Mouse (Mus musculus): ENCODE data around the gene Glrx5. TPM values are rescaled to one million over a fixed set of nuclear protein-coding genes. Genes with fewer than 3 reads are reported as not detected.
A peak's percentile ranks its signal among the peaks of the same experiment; 100 is the strongest.

Glrx5 gene
- total RNA-seq, 2 experiments from 2014 or later = 159 to 254 TPM

DNA sequence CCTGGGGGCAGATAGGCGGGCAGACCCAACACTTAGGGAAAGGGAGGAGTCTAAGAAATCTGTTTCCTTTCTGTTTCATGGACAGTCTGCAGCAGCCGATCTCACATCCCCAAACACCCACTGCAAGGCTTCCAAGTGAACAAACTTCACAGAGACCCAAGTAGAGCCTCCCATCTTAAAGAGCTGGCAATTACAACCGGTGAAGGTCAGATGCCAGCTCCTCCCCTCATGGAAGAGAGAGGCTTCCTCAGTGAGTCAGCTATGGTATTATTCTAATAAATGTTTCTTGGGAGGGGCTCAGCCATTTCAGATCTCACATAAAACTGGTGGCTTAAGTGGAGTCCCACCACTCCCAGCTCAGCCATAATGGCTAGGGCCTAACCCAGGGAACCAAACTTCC lies 28.8 kb upstream of the Glrx5 start:
- peak; percentile 18 to 35 for DNase-seq

DNA sequence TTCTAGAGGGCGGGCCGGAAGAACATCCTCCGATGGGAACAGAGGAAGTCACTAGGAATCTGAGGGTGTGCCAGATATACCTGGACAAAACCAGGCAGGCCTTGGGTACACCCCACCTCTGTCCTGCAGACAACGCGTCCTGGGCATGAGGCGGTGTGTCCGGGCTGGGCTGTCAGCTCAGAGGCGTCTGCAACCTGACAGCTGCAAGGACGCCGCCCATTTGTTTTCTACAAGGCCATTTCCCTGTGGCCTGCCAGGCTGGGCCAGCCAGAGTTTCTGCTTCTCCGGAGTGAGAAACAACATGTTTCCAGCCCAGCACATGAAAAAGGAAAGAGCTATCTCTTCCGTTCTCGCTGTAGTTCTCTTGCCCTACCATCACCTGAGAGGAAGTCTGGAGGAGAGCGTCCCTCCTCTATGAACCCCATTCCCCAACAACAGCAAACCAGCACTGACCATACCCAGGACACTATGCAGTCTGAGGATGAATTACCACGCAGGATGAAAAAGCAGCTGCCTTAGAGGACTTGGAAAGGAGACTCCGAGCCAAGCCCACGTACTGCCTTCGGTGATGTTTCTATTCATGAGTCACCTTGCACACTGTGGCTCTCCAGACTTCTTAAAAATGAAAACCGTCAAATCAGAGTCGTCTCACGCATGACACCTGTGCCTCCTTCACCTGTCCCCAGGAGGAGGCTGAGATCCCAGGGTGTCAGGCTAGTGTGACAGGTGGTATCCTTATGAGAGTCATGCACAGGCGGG lies 27.4 kb upstream of the Glrx5 start:
- DNase-seq = peak; percentile 73 to 75

DNA sequence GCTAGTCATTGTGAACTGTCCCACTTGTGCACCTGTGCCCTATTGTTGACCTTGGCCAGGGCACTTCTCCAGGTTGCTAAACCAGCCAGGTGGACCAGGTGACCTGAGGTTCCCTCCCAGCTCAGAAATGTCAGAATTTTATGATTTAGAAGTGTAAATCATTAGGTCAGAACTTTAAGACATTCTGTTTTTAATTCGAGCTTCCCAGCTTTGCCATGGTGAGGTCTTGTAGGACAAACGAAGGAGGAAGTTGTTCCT lies 26.8 kb upstream of the Glrx5 start:
- no peak for DNase-seq

DNA sequence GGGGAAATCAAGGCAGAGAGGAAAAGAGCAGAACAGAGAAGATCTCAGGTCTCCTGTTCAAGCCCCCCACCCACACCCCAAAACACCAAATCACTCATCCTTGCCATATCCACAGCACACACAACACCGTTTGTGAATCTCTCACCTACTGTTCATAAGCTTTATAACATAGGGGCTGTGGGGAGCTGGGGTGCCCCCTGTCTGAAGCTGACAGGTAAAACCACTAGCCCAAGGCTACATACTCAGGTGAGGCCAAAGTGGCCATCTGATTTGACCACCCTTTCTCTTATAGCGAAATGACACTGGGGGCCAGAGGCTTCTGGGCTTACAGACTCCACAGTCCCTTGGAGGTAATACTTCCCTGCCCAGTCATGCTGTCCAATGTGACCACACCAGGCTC lies 24.3 kb upstream of the Glrx5 start:
- DNase-seq = no peak

DNA sequence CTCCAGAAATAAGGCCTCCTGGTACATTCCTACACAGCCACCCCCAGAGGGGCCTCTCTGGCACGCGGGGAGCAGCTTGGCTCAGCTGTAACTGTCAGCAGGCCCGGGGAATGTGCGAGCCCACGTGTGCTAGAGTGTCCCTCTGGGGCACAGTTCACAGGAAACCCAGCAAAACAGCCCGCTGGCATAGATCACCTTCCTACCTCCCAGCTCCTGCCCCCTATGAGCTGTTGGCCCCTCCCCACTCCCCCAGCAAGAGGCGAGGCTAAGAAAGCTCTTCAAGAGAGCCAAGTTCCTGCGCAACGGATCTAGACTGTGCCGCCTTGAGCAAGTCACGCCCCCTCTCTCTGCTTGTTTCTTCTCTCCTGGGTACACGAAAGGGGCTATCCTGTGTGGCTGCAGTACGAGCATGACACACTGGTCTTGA lies 23.7 kb upstream of the Glrx5 start:
- peak; percentile 53 to 70 for DNase-seq

DNA sequence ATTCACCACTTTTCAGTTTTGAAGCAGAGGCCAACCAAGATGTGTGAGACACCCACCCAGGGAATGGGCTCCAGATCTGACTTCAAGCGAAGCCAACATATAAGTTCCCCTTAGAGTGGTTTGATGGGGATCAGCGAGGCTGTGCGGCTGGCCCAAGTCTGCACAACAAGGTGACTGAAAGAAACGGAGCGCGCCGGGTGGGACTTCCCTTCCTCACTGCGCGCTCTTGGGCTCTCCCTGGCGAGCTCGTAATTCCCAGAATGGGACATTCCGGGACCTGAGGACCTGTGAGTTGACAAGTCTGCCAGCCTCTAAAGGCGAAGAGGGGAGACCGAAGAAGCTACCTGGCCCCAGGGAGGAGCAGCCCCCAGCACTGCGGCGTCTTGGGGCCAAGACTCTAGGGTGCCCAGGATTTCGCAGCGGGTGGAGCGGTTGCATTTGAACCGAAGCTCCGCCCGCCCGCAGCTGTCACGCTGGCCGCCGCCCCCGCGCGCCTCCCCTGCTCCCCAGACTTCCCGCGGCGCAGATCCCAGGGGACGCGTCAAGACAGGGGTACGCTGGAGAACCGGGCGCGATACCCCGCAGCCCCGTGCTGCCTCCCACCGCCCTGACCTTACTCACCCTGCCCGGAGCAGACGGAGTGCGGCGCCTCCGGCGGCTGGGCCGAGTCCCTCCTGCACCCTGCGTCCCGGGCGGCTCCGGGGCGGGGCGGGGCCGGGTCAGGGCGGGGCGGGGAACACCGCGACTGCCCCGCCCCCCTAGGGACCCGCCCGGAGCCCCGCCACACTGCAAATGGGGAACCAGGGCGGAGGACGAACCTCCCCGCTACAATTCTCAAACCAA lies 22.9 kb upstream of the Glrx5 start, which contains the start of gene Syne3:
Gene Syne3 (minus strand): TSS at position 440 of the 843 bp plus-strand sequence.
- DNase-seq = peak; percentile 83 to 90

DNA sequence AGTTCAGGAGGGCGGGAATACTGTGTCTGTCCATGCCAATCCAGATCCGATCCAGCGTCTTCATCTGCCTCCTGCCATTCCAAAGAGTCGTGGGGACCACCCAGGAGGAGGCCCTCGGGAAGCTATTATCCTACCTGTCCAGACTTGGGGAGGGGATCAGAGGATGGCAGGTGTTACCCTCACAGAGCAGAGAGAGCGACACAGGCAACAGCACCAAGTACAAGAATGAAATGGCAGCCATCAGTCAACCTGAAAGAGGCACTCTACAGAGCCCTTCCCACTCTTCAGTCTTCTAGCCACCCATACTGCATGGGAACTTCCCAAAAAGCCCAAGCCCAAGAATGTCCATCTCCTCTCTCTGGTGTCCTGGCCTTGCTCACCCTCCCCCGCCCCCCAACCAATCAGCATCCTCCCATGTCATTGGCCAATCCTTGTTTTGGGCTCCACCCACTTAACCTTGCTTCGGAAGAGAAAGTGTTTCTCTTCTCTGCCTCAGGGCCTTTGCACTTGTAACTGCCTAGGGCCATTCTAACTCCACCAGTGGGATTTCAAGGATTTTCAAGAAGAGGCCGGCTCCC lies 22.2 kb upstream of the Glrx5 start:
- no peak for DNase-seq

DNA sequence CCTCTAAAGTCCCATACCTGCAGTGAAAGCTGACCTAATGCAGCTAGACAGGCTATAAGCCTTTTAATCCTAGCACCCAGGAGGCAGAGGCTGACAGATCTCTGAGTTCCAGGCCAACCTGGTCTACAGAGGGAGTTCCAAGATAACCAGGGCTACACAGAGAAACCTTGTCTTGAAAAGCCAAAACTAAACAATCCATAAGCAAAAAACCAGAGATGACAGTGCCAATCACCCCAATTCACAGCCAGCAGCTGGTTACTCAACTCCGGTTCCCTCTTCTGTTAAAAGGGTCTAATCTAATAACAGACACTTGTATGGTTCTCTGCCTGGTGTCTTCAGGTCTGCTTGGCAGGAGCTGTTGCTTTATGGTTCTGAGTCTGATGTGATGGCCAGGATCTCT lies 20.9 kb upstream of the Glrx5 start:
- DNase-seq = no peak

DNA sequence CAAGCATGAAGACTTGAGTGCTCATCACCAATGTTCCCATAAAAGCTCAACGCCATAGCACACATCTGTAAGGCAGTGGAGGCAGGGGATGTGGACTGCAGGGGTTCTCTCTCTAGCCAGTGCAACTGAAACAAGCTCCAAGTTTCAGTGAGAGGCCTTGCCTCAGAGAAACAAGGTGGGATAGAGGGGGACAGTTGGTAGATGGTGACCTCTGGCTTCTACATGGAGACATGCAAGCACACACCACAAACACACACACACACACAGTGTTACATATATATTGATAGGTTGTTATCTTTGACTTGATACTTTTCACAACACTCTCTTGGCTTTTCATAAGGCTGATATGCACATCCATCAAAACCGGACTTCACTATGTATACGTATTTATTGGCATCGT lies 20.2 kb upstream of the Glrx5 start:
- no peak for DNase-seq

DNA sequence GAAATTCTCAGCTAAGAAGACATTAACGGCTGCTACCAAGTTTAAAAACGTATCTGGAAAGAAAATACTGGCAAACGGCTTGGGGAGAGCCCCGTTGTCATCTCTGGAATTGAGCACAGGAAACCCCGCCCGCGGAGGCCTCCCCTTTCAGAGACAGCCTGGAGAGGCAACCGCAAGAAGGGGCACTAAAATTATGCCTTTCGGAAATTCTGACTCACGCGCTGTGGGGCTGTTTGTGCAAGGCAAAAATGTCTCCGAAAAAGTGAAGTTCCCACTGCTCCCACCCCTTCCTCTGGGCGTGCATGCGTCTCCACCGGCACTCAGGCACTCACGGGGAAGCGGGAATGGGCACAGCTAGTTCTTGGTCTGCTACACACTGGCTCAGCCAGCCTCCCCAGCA lies 19.4 kb upstream of the Glrx5 start:
- DNase-seq = peak; percentile 75 to 83

DNA sequence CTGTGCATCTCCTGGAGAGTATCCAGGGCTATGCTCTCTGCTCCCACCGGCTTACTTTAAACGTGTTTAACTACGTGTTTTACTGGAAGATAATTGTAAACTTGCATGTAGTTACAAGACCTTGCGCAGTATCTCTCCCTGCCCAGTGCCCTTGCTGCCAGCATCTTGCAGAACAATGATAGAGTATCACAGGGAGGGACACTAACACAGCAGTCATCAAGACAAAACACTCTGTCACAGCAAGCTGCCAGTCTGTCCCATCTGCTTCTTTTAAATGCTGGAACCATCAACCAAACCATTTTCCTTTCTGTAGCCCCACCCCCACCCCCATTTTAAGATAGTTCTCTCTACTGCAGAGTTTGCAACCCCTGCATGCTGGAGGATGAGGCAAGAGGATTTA lies 16.3 kb upstream of the Glrx5 start:
- DNase-seq = no peak

DNA sequence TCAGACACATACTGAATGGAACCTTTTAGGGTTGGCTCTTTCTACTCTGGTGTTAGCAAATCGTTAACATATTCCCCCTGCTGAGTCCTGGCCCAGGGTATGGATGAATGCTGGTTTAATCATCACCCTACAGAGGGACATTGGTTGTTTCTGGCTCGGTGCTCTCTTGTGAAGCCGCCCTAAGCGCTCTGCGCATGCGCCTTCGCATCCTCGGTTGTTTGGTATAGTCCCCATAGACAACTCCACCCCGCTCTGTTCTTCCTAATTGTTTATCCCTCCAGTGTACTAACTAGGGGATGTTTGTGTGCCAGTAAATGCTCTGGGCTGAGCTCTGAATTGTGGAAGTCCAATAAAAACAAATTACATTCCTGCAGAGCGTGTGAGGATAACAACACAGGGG lies 15.8 kb upstream of the Glrx5 start:
- no peak for DNase-seq

DNA sequence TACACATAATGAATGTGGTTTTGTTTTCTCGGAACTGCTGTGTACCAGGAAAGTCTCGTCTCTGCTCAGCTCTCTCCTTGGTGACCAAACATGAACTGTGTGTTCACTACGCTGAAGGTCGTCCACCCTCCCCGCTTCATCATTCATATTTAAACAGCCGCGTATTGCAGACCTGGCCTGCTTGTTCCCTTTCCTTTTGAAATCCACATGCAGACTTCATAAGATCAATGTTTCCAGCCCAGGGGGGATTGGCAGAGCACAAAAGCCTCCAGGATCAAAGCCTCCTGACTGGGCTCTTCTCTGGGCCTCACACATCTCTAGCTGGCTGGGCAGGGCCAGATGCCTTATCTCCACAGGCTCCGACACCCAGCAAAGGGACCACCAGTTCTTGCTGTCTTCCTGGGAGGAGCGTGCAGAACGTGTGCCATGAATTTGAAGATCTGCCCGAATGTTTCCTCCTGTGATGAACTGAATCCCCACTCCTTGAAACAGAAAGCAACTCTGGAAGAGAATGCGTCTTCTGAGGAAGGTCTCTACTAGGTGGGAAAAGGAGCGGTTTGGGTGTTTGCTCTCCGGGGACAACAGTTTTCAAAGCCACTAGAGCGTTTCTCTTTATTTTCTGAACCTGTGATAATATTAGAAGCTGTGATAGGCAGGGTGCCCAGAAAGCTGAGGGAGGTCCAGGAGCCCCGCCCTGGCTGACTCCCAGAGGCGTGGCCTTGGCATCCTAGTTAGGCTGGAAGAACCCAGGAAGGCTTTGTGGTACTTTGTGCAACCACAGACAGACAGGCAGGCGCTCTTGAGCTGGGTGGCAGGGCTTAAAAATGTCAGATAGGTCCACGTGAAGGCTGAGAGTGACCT lies 12.9 kb upstream of the Glrx5 start:
- peak; percentile 89 to 90 for DNase-seq

DNA sequence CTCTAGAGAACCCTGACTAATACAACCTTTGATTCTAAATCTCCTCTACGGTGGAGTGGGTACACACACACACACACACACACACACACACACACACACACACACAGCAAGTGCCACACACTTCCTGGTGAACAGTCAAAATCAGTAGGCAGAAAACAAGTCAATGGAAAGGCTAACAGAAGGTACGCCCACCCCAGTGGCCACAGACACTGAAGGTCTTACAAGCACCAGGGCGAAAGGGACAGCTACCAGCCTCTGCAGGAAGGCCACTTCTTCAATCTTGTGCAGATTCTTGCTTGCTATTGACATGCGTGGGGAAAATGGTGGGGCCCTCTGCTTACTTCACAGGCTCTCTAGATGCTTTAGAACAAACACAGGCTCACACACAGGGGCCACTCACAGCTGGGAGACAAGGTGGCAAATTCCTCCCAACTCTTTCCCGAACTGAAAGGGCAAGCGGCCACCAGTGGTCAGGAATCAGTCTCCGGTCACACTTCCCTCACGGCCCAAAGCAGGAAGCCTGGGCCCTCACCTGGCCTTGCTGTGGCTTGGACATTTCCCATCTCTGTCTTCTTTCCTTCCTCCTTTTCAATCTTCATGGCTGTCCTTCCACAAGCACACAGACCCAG lies 10.9 kb upstream of the Glrx5 start:
- DNase-seq = no peak

DNA sequence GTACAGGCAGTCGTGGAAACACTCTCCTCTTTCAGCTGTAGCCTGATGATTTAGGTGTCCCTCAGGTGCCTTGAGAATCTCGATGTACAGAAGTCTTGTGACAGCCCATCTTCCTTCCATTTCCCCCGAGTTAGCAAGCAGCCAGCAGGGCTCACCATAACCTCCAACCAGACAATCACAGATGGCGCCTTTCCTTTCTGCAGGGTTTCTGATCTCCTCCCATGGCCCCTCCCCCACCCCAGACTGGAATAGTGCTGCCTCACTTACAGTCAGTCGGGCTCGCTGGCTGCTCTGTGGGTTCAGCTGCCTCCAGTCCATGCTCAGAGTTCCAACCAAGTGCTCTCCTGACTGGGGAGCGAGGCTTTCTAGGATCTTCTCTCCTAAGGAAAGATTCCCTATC lies 10.3 kb upstream of the Glrx5 start:
- no peak for DNase-seq

DNA sequence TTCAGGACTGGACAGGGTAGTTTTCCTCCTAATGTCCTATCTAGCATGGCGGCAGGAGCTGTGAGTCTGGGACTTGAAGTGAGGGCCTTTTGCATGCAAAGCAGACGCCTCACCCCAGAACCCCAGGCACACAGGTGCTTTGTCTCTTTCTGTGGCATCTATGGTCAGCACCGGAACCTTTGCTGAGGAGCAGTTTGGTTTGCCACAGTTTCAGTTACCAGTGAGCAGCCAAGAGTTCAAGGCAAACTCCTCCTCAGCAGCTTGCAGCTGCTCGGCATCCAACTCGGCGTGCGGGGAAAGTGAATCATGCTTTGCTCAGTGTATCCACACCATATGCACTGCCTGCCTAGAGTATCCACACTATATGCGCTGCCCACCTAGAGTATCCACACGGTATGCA lies 9.7 kb upstream of the Glrx5 start:
- no peak for DNase-seq

DNA sequence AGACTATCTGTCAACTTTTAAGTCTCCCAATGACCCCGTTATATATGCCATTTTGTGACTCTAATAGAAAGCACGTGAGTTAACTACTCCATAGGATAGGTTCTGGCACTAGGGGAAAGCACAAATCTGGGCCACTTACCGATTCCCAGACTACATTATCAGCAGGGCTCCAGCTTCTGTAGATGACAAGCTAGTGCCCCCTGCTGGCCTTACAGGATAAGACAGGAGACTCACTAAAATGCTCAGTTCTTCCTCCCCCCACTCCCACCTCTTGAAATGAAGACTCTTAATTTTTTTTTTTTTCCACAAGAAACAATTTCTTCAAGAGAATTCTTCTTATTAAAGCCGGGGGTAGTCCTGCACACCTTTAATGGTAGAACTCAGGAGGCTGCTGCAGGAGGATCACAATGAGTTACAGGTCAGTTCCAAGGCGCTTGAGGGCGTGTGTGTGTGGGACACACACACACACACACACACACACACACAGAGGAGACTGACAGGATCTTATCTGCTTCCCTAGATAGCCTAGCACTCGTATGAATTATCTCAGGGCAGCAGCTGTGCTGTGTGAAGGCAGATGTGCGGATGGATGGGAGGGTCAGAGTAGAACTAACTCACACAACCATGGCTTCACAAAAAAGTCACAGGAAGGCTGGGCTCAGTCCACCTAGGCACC lies 7.1 kb upstream of the Glrx5 start:
- peak; percentile 76 to 82 for DNase-seq

DNA sequence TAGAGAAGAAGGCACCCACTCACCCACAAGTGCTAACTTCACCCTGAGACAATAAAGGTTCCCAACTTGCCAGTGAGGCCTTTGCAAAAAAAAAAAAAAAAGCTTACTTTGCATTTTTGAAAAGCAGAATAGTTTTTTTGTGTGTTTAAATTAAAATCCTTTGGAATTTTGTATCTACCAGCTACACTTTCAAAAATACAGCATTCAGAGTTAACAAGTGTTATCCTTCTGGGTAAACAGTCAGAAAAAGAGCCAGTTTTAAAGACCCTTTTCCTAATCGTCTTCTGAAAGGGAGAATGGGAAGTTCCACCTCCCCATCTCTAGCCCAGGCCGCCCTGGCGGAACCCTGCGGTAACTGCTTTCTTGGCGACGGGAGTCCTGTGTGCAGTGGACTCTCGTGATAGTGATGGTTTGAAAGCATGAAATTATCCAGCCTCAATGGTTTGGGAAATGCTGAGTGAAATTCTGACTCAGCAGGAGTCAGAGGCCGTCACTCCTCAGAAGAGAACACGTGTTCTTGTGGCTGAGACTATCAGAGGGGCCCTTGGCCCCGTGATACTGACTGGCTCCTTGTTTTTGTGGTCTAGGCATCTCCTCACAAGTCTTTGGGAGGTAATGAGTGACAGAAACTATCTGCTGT lies 6.4 kb upstream of the Glrx5 start:
- no peak for DNase-seq

DNA sequence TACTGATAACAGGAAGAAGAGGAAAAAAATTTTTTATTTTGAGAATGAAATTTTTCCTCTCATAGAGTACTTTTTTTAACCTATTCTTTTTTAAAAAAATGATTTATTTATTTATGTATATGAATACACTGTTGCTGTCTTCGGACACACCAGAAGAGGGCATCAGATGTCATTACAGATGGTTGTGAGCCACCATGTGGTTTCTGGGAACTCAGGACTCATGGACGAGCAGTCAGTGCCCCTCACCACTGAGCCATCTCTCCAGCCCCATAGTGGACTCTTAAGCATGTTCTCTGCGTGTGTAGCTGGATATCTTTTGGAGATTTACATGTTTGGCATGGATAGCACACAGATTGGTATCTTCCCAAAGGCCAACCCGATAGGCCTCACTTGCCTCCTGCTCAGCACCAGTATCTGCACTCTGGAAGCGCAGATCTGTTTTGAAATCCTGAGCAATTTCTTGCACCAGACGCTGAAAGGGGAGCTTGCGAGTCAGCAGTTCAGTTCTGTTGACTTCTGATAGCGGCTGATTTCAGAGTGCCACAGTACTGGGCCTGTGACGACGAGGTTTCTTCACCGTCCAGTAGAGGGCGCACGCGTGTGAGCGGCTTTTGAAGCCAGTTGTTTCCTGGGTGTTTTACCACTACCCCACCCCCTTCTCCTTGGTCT lies 5.0 kb upstream of the Glrx5 start:
- DNase-seq = peak; percentile 87

DNA sequence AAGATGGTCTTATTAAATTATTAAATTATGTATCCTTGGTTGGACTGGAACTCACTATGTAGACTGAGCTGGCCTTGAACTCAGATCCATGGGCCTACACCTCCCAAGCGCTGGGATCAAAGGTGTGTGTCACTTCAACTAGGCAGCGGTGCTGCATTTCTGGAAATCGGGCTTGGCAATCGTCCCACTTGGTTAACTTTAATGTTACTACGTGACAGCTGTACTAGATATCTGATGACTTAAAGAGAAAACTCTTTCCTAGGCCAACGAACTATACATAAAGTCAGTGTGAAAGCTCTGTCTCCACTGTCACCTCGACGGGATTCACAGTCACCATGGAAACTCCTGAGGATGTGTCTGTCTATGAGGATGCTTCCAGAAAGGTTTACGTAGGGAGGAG lies 2.6 kb upstream of the Glrx5 start:
- DNase-seq = no peak
